Mouse (Mus musculus) stomach, postnatal 0 days (tissue): ENCODE data around the gene Fstl1. TPM values are rescaled to one million over a fixed set of nuclear protein-coding genes. Genes with fewer than 3 reads are reported as not detected.
A peak's percentile ranks its signal among the peaks of the same experiment; 100 is the strongest.

Experiments
- ATAC-seq: fragments of 200-750 bp; cut with Nextera tagmentation; 2 replicates; pipeline ENCODE4 v1.8.0; 2017; ENCODE audit not compliant: low FRiP score, low TSS enrichment
- DNase-seq: peaks from one replicate; pipeline ENCODE4 v3.0.0-alpha.2; 2016; ENCODE audit warnings: low spot score
- H3K27ac ChIP-seq: fragments of 300-500 bp; sonication (generic); replicated peaks from 2 replicates; pipeline ENCODE4 v1.5.1; 2014; ENCODE audit warnings: mild to moderate bottlenecking, control low read depth
- H3K27me3 ChIP-seq: fragments of 300-500 bp; sonication (generic); 2 replicates; pipeline ENCODE4 v1.6.1; 2014; ENCODE audit warnings: low read length; ENCODE audit not compliant: control insufficient read depth, insufficient read depth
- H3K36me3 ChIP-seq: fragments of 300-500 bp; sonication (generic); 2 replicates; pipeline ENCODE4 v1.6.1; 2014; ENCODE audit warnings: low read length, mixed read lengths; ENCODE audit not compliant: control insufficient read depth, insufficient read depth
- H3K4me1 ChIP-seq: fragments of 300-500 bp; sonication (generic); replicated peaks from 2 replicates; pipeline ENCODE4 v1.6.1; 2014; ENCODE audit warnings: antibody characterized with exemption; ENCODE audit not compliant: control insufficient read depth, insufficient read depth
- H3K4me2 ChIP-seq: fragments of 300-500 bp; sonication (generic); replicated peaks from 2 replicates; pipeline ENCODE4 v1.6.1; 2014; ENCODE audit warnings: low read depth, mild to moderate bottlenecking, control low read depth, moderate library complexity
- H3K4me3 ChIP-seq: fragments of 300-500 bp; sonication (generic); 2 replicates; pipeline ENCODE4 v1.5.1; 2014; ENCODE audit warnings: low read depth, low read length, control low read depth
- H3K9ac ChIP-seq: fragments of 300-500 bp; sonication (generic); 2 replicates; pipeline ENCODE4 v1.6.1; 2014; ENCODE audit warnings: mild to moderate bottlenecking, low read length, control low read depth, mixed read lengths
- H3K9me3 ChIP-seq: fragments of 300-500 bp; sonication (generic); 2 replicates; pipeline ENCODE4 v1.6.1; 2016; ENCODE audit warnings: low read length; ENCODE audit not compliant: control insufficient read depth
- CTCF ChIP-seq: IDR thresholded peaks from 2 replicates; pipeline ENCODE4 v1.5.1; 2016; ENCODE audit warnings: antibody characterized with exemption, low read depth, mild to moderate bottlenecking, moderate library complexity
- EP300 ChIP-seq: optimal IDR thresholded peaks from 2 replicates; pipeline ENCODE3; 2016; ENCODE audit warnings: antibody characterized with exemption
- WGBS: fragments of 180-500 bp; shearing (Covaris S2); extraction: QIAGEN DNeasy Blood & Tissue Kit; methylation state at CpG from one replicate; pipeline ENCODE4 v1.1.7; 2014; 5-methylcytosine and 5-hydroxymethylcytosine counted together
- polyA plus RNA-seq: library from polyadenylated mRNA; unstranded; fragments of >200 nt; fragmentation: Nextera tagmentation; extraction: Ambion mirVana; gene quantifications from 2 replicates; pipeline ENCODE4 v1.2.1, GENCODE M21; 2015

Gene Fstl1
- polyA plus RNA-seq, 1 experiment from 2014 or later, result 254 TPM

- H3K27ac ChIP-seq, result peak overlapping the region; percentile 70
- ATAC-seq (peak; percentile 78; the same call in 1 of the 2 replicates), DNase-seq (no peak)
Measured at GRCm38 (mm10) chr16:37732023-37732761, 44.5 kb upstream of the Fstl1 start.

GRCm38 (mm10) chr16:37740076-37740475 lies 36.6 kb upstream of the Fstl1 start:
- H3K27ac ChIP-seq, result no peak overlapping the region
- 79% methylated on average over 2 of the region's 2 CpGs for WGBS
- no peaks in the 10 kb centered on the region for H3K4me1 ChIP-seq
- H3K27me3 ChIP-seq, result no peaks in the 10 kb centered on the region
- DNase-seq (no peak), ATAC-seq (no peak)
- H3K36me3 ChIP-seq, result no peaks in the 10 kb centered on the region
- H3K9me3 ChIP-seq, result no peaks in the 10 kb centered on the region
- no peak overlapping the region for H3K4me2 ChIP-seq
- TF ChIP-seq CTCF, result no peak
- no peak for TF ChIP-seq EP300
- H3K9ac ChIP-seq, result no peak overlapping the region
- H3K4me3 ChIP-seq, result no peak overlapping the region

More at GRCm38 (mm10) chr16:37732023-37732761, 44.5 kb upstream of the Fstl1 start:
- 43% methylated on average over 7 of the region's 7 CpGs for WGBS
- H3K36me3 ChIP-seq, result no peaks in the 10 kb centered on the region
- H3K4me1 ChIP-seq, result no peaks in the 10 kb centered on the region
- no peaks in the 10 kb centered on the region for H3K27me3 ChIP-seq
- H3K9ac ChIP-seq, result no peak overlapping the region
- no peak overlapping the region for H3K4me2 ChIP-seq
- H3K9me3 ChIP-seq, result no peaks in the 10 kb centered on the region
- TF ChIP-seq EP300, result no peak
- no peak for TF ChIP-seq CTCF
- no peak overlapping the region for H3K4me3 ChIP-seq

- no peak for ATAC-seq
- 31% methylated on average over 4 of the region's 4 CpGs for WGBS
- Histone ChIP-seq H3K4me1 (no peaks in the 10 kb centered on the region), H3K4me3 (no peak overlapping the region), H3K27ac (no peak overlapping the region), H3K36me3 (no peaks in the 10 kb centered on the region), H3K27me3 (no peaks in the 10 kb centered on the region), H3K9ac (no peak overlapping the region), H3K4me2 (no peak overlapping the region), H3K9me3 (no peaks in the 10 kb centered on the region)
- no peak for TF ChIP-seq EP300
- TF ChIP-seq CTCF, result no peak
- DNase-seq, result no peak
Measured at GRCm38 (mm10) chr16:37742266-37742665, 34.4 kb upstream of the Fstl1 start.

GRCm38 (mm10) chr16:37752876-37753275 lies 23.8 kb upstream of the Fstl1 start:
- Histone ChIP-seq H3K27ac (peak overlapping the region; percentile 72), H3K36me3 (no peaks in the 10 kb centered on the region), H3K27me3 (no peaks in the 10 kb centered on the region), H3K4me2 (no peak overlapping the region), H3K4me1 (no peaks in the 10 kb centered on the region), H3K4me3 (no peak overlapping the region), H3K9ac (no peak overlapping the region), H3K9me3 (no peaks in the 10 kb centered on the region)
- ATAC-seq, result peak; percentile 65
- peak; percentile 51 for DNase-seq
- no peak for TF ChIP-seq CTCF
- TF ChIP-seq EP300, result no peak
- WGBS, result 13% methylated on average over 2 of the region's 2 CpGs

- peak; percentile 51 for DNase-seq
Measured at GRCm38 (mm10) chr16:37753809-37754208, 22.9 kb upstream of the Fstl1 start.

GRCm38 (mm10) chr16:37754483-37754882 lies 22.2 kb upstream of the Fstl1 start:
- no peaks in the 10 kb centered on the region for H3K27me3 ChIP-seq
- no peak for DNase-seq
- H3K4me3 ChIP-seq, result no peak overlapping the region
- WGBS, result 46% methylated on average over 4 of the region's 4 CpGs
- TF ChIP-seq EP300, result no peak
- TF ChIP-seq CTCF, result no peak
- H3K4me1 ChIP-seq, result no peaks in the 10 kb centered on the region
- H3K36me3 ChIP-seq, result no peaks in the 10 kb centered on the region
- H3K9me3 ChIP-seq, result no peaks in the 10 kb centered on the region
- peak overlapping the region; percentile 78 for H3K27ac ChIP-seq
- H3K4me2 ChIP-seq, result no peak overlapping the region
- H3K9ac ChIP-seq, result no peak overlapping the region
- ATAC-seq, result peak; percentile 19; the same call in 1 of the 2 replicates

More at GRCm38 (mm10) chr16:37753809-37754208, 22.9 kb upstream of the Fstl1 start:
- H3K27ac ChIP-seq, result peak overlapping the region; percentile 78
- TF ChIP-seq EP300, result no peak
- TF ChIP-seq CTCF, result no peak
- H3K9me3 ChIP-seq, result no peaks in the 10 kb centered on the region
- H3K36me3 ChIP-seq, result no peaks in the 10 kb centered on the region
- no peak overlapping the region for H3K9ac ChIP-seq
- 79% methylated on average over 1 of the region's 1 CpGs for WGBS
- no peak overlapping the region for H3K4me3 ChIP-seq
- no peak overlapping the region for H3K4me2 ChIP-seq
- no peaks in the 10 kb centered on the region for H3K27me3 ChIP-seq
- no peaks in the 10 kb centered on the region for H3K4me1 ChIP-seq
- 0 out of 2 replicates have a peak, but pooled peaks have one; percentile 49 for ATAC-seq
